Mouse (Mus musculus) midbrain, embryonic 14.5 days (tissue): ENCODE measurements at regions not wholly inside any gene's neighbourhood (a gene's known extent, or its start where the extent isn't known, plus 50 kb on each side); places are given as distances from the start of the nearest gene placed in this dataset.

Experiments
- ATAC-seq: fragments of 200-750 bp; cut with Nextera tagmentation; 2 replicates; pipeline ENCODE4 v1.8.0; 2017; ENCODE audit warnings: moderate number of reproducible peaks, moderate library complexity; ENCODE audit not compliant: low FRiP score, low TSS enrichment
- DNase-seq: peaks from one replicate; pipeline ENCODE4 v3.0.0-alpha.2; 2015
- H3K27ac ChIP-seq: fragments of 300-500 bp; sonication (generic); replicated peaks from 2 replicates; pipeline ENCODE4 v1.5.1; 2014; ENCODE audit warnings: mild to moderate bottlenecking, low read depth, low read length, moderate library complexity
- H3K27me3 ChIP-seq: fragments of 300-500 bp; sonication (generic); 2 replicates; pipeline ENCODE4 v1.6.1; 2014; ENCODE audit warnings: low read length, control low read depth, mixed read lengths; ENCODE audit not compliant: control insufficient read depth, insufficient read depth
- H3K36me3 ChIP-seq: fragments of 300-500 bp; sonication (generic); 2 replicates; pipeline ENCODE4 v1.6.1; 2014; ENCODE audit warnings: low read length, control low read depth; ENCODE audit not compliant: control insufficient read depth, insufficient read depth
- H3K4me1 ChIP-seq: fragments of 300-500 bp; sonication (generic); 2 replicates; pipeline ENCODE4 v1.6.1; 2014; ENCODE audit warnings: mild to moderate bottlenecking, antibody characterized with exemption, low read length, control low read depth; ENCODE audit not compliant: control insufficient read depth, insufficient read depth
- H3K4me2 ChIP-seq: fragments of 300-500 bp; sonication (generic); 2 replicates; pipeline ENCODE4 v1.6.1; 2014; ENCODE audit warnings: mild to moderate bottlenecking, low read length, moderate library complexity
- H3K4me3 ChIP-seq: fragments of 300-500 bp; sonication (generic); replicated peaks from 2 replicates; pipeline ENCODE4 v1.5.1; 2014; ENCODE audit warnings: low read depth, low read length
- H3K9ac ChIP-seq: fragments of 300-500 bp; sonication (generic); replicated peaks from 2 replicates; pipeline ENCODE4 v1.6.1; 2014; ENCODE audit warnings: mild to moderate bottlenecking, low read length, moderate library complexity
- H3K9me3 ChIP-seq: fragments of 300-500 bp; sonication (generic); 2 replicates; pipeline ENCODE4 v1.6.1; 2016; ENCODE audit warnings: low read length, control low read depth, mixed read lengths; ENCODE audit not compliant: control insufficient read depth
- WGBS: fragments of 180-500 bp; shearing (Covaris S2); extraction: QIAGEN DNeasy Blood & Tissue Kit; methylation state at CpG from one replicate; pipeline ENCODE4 v1.1.7; 2014; 5-methylcytosine and 5-hydroxymethylcytosine counted together

- Histone ChIP-seq H3K9me3 (no peaks in the 10 kb centered on the region), H3K4me1 (no peaks in the 10 kb centered on the region), H3K36me3 (no peaks in the 10 kb centered on the region), H3K4me3 (no peak overlapping the region), H3K27me3 (no peaks in the 10 kb centered on the region), H3K27ac (no peak overlapping the region), H3K9ac (no peak overlapping the region), H3K4me2 (no peak overlapping the region)
- no peak for ATAC-seq
- no peak for DNase-seq
- 82% methylated on average over 3 of the region's 3 CpGs for WGBS
Observed at GRCm38 (mm10) chr15:91916946-91917345, 78.9 kb downstream of the Smgc start.

DNA sequence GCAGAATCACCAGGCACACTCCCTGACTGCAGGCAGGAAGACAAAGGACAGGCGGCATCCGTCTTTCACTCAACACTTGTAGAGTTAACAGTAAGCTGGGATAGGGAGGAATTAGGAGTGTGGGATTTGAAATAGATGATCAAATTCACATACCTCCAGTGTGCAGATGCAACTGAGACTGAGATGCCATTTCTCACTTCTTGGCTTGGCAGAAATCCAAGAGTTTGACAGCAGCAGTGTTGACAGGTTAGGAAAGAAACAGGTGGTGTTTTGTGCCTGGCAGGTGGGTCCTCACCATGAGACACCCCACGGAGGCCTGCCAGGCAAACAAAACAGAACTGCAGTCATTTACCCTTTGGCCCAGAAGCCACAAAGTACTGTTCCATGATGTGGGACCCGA lies 79.8 kb downstream of the Smgc start:
- no peaks in the 10 kb centered on the region for H3K9me3 ChIP-seq
- H3K9ac ChIP-seq = no peak overlapping the region
- ATAC-seq (no peak), DNase-seq (peak; percentile 15)
- no peak overlapping the region for H3K27ac ChIP-seq
- 64% methylated on average over 4 of the region's 4 CpGs for WGBS
- H3K4me1 ChIP-seq = no peaks in the 10 kb centered on the region
- no peak overlapping the region for H3K4me3 ChIP-seq
- no peaks in the 10 kb centered on the region for H3K36me3 ChIP-seq
- H3K4me2 ChIP-seq = no peak overlapping the region
- H3K27me3 ChIP-seq = no peaks in the 10 kb centered on the region

- Histone ChIP-seq H3K4me3 (no peak overlapping the region), H3K4me1 (no peaks in the 10 kb centered on the region), H3K9me3 (no peaks in the 10 kb centered on the region), H3K36me3 (no peaks in the 10 kb centered on the region), H3K9ac (no peak overlapping the region), H3K27ac (no peak overlapping the region), H3K27me3 (no peaks in the 10 kb centered on the region), H3K4me2 (no peak overlapping the region)
- no peak for ATAC-seq
- 79% methylated on average over 4 of the region's 4 CpGs for WGBS
- DNase-seq = peak; percentile 50
Observed at GRCm38 (mm10) chr15:91924542-91924941, 86.5 kb downstream of the Smgc start.

DNA sequence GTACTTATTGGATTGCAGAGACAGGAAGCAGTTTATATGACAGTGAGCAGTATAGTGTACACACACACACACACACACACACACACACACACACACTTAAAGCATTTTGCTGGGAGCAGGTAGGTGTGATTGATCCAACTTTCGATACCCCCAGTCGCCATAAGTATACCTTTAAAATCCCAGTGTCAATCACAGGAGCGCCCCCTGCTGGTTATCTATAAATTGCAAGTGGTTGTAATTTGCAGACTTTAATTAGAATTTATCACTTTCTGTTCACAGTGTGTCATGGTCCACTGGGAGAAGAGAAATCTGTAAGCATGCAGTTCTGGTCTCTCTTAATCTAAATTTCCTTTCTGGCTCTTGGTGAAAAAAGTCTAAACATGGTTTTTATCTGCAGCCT lies 89.4 kb downstream of the Smgc start:
- Histone ChIP-seq H3K36me3 (no peaks in the 10 kb centered on the region), H3K4me2 (no peak overlapping the region), H3K27me3 (no peaks in the 10 kb centered on the region), H3K9me3 (no peaks in the 10 kb centered on the region), H3K27ac (no peak overlapping the region), H3K4me1 (no peaks in the 10 kb centered on the region), H3K4me3 (no peak overlapping the region), H3K9ac (no peak overlapping the region)
- ATAC-seq (no peak), DNase-seq (peak; percentile 51)
- WGBS = 18% methylated on average over 3 of the region's 3 CpGs

- peak; percentile 59 for DNase-seq
- WGBS = 40% methylated on average over 7 of the region's 7 CpGs
Observed at GRCm38 (mm10) chr15:91928511-91928910, 90.4 kb downstream of the Smgc start.

DNA sequence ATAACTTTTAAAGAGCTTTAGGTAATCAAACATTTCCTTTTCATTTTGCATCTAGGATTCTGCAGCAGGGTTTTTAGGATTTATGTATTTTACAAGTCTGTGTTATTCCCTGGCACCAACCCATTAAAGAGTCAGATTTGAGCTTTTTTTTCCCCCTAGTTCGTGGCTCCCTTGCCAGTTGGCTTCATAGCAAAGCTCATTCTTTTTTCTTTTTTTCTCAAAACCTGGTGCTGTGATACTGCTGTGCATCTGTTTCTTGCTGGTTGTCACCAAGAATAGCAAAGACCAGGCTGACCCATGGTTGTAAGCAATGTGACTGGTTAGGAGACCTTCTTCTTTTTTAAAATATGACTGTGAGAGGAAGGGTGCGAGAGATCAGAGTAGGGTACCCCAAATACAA lies 93.7 kb upstream of the Cntn1 start:
- no peak for DNase-seq
- 78% methylated on average over 2 of the region's 2 CpGs for WGBS
- Histone ChIP-seq H3K4me1 (no peaks in the 10 kb centered on the region), H3K4me2 (no peak overlapping the region), H3K4me3 (no peak overlapping the region), H3K9me3 (no peaks in the 10 kb centered on the region), H3K9ac (no peak overlapping the region), H3K27me3 (no peaks in the 10 kb centered on the region), H3K36me3 (no peaks in the 10 kb centered on the region), H3K27ac (no peak overlapping the region)
- ATAC-seq = no peak

More at GRCm38 (mm10) chr15:91928511-91928910, 90.4 kb downstream of the Smgc start:
- Histone ChIP-seq H3K4me2 (no peak overlapping the region), H3K9ac (no peak overlapping the region), H3K4me1 (no peaks in the 10 kb centered on the region), H3K9me3 (no peaks in the 10 kb centered on the region), H3K36me3 (no peaks in the 10 kb centered on the region), H3K4me3 (no peak overlapping the region), H3K27me3 (no peaks in the 10 kb centered on the region), H3K27ac (no peak overlapping the region)
- ATAC-seq = no peak

- H3K4me2 ChIP-seq = no peak overlapping the region
- H3K9ac ChIP-seq = no peak overlapping the region
- H3K27me3 ChIP-seq = no peaks in the 10 kb centered on the region
- DNase-seq (no peak), ATAC-seq (no peak)
- H3K9me3 ChIP-seq = no peaks in the 10 kb centered on the region
- H3K27ac ChIP-seq = no peak overlapping the region
- no peak overlapping the region for H3K4me3 ChIP-seq
- no peaks in the 10 kb centered on the region for H3K36me3 ChIP-seq
- 83% methylated on average over 10 of the region's 10 CpGs for WGBS
- no peaks in the 10 kb centered on the region for H3K4me1 ChIP-seq
Observed at GRCm38 (mm10) chr15:91965172-91965571, 85.8 kb upstream of the Cntn1 start.

- no peaks in the 10 kb centered on the region for H3K36me3 ChIP-seq
- H3K4me2 ChIP-seq = no peak overlapping the region
- WGBS = 27% methylated on average over 10 of the region's 10 CpGs
- DNase-seq (peak; percentile 82), ATAC-seq (no peak)
- H3K4me1 ChIP-seq = no peaks in the 10 kb centered on the region
- H3K27ac ChIP-seq = no peak overlapping the region
- H3K27me3 ChIP-seq = no peaks in the 10 kb centered on the region
- no peak overlapping the region for H3K4me3 ChIP-seq
- H3K9ac ChIP-seq = no peak overlapping the region
- H3K9me3 ChIP-seq = no peaks in the 10 kb centered on the region
Observed at GRCm38 (mm10) chr15:91969378-91969777, 81.6 kb upstream of the Cntn1 start.

DNA sequence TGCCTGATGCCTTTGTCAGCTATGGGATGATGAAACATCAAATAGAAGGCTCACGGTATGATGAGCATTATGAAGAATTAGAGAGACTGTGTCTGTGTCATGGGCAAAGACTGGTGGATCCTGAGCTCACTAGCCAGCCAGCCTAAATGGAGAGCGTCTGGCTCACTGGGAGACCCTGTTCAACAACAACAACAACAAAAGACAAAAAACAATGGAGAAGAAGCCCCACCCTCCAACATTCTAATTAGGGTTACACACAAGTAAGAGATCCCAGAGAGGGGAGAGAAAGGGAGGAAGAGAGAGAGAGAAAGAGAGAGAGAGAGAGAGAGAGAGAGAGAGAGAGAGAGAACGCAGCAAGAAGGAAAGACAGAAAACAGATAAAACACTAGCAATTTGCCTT lies 79.6 kb upstream of the Cntn1 start:
- Histone ChIP-seq H3K27ac (no peak overlapping the region), H3K4me3 (no peak overlapping the region), H3K9ac (no peak overlapping the region), H3K9me3 (no peaks in the 10 kb centered on the region), H3K36me3 (no peaks in the 10 kb centered on the region), H3K4me2 (no peak overlapping the region), H3K4me1 (no peaks in the 10 kb centered on the region), H3K27me3 (no peaks in the 10 kb centered on the region)
- no peak for ATAC-seq
- no peak for DNase-seq
- WGBS = 45% methylated on average over 3 of the region's 3 CpGs
